Mouse (Mus musculus) kidney, embryonic 16.5 days (tissue): ENCODE measurements around the gene Ola1. TPM values are rescaled to one million over a fixed set of nuclear protein-coding genes. Genes with fewer than 3 reads are reported as not detected.

Experiments used
- ATAC-seq: fragments of 200-750 bp; cut with Nextera tagmentation; 2 replicates; pipeline ENCODE4 v1.8.0; 2017; ENCODE audit warnings: moderate TSS enrichment; ENCODE audit not compliant: low FRiP score, low TSS enrichment
- H3K27ac ChIP-seq: fragments of 300-500 bp; sonication (generic); 2 replicates; pipeline ENCODE4 v1.5.1; 2014; ENCODE audit warnings: low read length
- H3K27me3 ChIP-seq: fragments of 300-500 bp; sonication (generic); 2 replicates; pipeline ENCODE4 v1.6.1; 2014; ENCODE audit warnings: low read length, control low read depth, mixed read lengths; ENCODE audit not compliant: insufficient read depth
- H3K36me3 ChIP-seq: fragments of 300-500 bp; sonication (generic); 2 replicates; pipeline ENCODE4 v1.6.1; 2014; ENCODE audit warnings: low read length, control low read depth, mixed read lengths; ENCODE audit not compliant: insufficient read depth
- H3K4me1 ChIP-seq: fragments of 300-500 bp; sonication (generic); 2 replicates; pipeline ENCODE4 v1.6.1; 2014; ENCODE audit warnings: low read length, control low read depth, mixed read lengths; ENCODE audit not compliant: insufficient read depth
- H3K4me2 ChIP-seq: fragments of 300-500 bp; sonication (generic); replicated peaks from 2 replicates; pipeline ENCODE4 v1.6.1; 2014; ENCODE audit warnings: low read depth, low read length
- H3K4me3 ChIP-seq: fragments of 300-500 bp; sonication (generic); 2 replicates; pipeline ENCODE4 v1.5.1; 2014; ENCODE audit warnings: mild to moderate bottlenecking, low read length
- H3K9ac ChIP-seq: fragments of 300-500 bp; sonication (generic); replicated peaks from 2 replicates; pipeline ENCODE4 v1.6.1; 2014; ENCODE audit warnings: low read length
- H3K9me3 ChIP-seq: fragments of 300-500 bp; sonication (generic); 2 replicates; pipeline ENCODE4 v1.6.1; 2016; ENCODE audit warnings: low read length, control low read depth
- WGBS: fragments of 180-500 bp; shearing (Covaris S2); extraction: QIAGEN DNeasy Blood & Tissue Kit; methylation state at CpG from one replicate; pipeline ENCODE4 v1.1.7; 2014; 5-methylcytosine and 5-hydroxymethylcytosine counted together
- polyA plus RNA-seq: library from polyadenylated mRNA; unstranded; fragments of >200 nt; fragmentation: Nextera tagmentation; extraction: Ambion mirVana; gene quantifications from 2 replicates; pipeline ENCODE4 v1.2.1, GENCODE M21; 2015

Ola1 gene
- 79.4 and 89.1 TPM in 2 replicates for polyA plus RNA-seq

GRCm38 (mm10) chr2:73218913-73219312, at the start of gene Ola1:
TSS of gene Ola1 (minus strand) at chr2:73218924.
- Histone ChIP-seq H3K36me3 (no peaks in the 10 kb centered on the region), H3K27me3 (no peaks in the 10 kb centered on the region), H3K27ac (no peak within 1 kb of the TSS), H3K9ac (no peak within 1 kb of the TSS), H3K4me1 (0 out of 2 replicates have a peak, but pooled peaks cover 2% of the 10 kb centered on the region), H3K9me3 (0 out of 2 replicates have a peak, but pooled peaks cover 2% of the 10 kb centered on the region), H3K4me3 (no peak within 1 kb of the TSS), H3K4me2 (no peak within 1 kb of the TSS)
- WGBS = 49% methylated on average over 5 of the region's 5 CpGs
- no peak for ATAC-seq

- Histone ChIP-seq H3K4me1 (peaks cover 37% of the 10 kb centered on the region), H3K9me3 (no peaks in the 10 kb centered on the region), H3K9ac (no peak overlapping the region), H3K36me3 (no peaks in the 10 kb centered on the region), H3K27ac (no peak overlapping the region), H3K27me3 (peaks cover 90% of the 10 kb centered on the region), H3K4me2 (no peak overlapping the region), H3K4me3 (no peak overlapping the region)
- ATAC-seq = no peak
- under 1% methylated on average over 12 of the region's 12 CpGs for WGBS
Measured at GRCm38 (mm10) chr2:73268281-73268680, 49.6 kb upstream of the Ola1 start.

- WGBS = 8% methylated on average over 4 of the region's 4 CpGs
- ATAC-seq = no peak
Measured at GRCm38 (mm10) chr2:73267818-73268217, 49.1 kb upstream of the Ola1 start.

GRCm38 (mm10) chr2:73267231-73267630, 48.5 kb upstream of the Ola1 start:
- ATAC-seq = no peak
- Histone ChIP-seq H3K9ac (no peak overlapping the region), H3K4me2 (no peak overlapping the region), H3K27ac (no peak overlapping the region), H3K27me3 (peaks cover 90% of the 10 kb centered on the region), H3K9me3 (no peaks in the 10 kb centered on the region), H3K36me3 (no peaks in the 10 kb centered on the region), H3K4me3 (no peak overlapping the region), H3K4me1 (peaks cover 27% of the 10 kb centered on the region)
- WGBS = 19% methylated on average over 3 of the region's 3 CpGs

More at GRCm38 (mm10) chr2:73267818-73268217, 49.1 kb upstream of the Ola1 start:
- peaks cover 90% of the 10 kb centered on the region for H3K27me3 ChIP-seq
- peaks cover 33% of the 10 kb centered on the region for H3K4me1 ChIP-seq
- H3K27ac ChIP-seq = no peak overlapping the region
- H3K36me3 ChIP-seq = no peaks in the 10 kb centered on the region
- no peaks in the 10 kb centered on the region for H3K9me3 ChIP-seq
- H3K4me2 ChIP-seq = no peak overlapping the region
- no peak overlapping the region for H3K4me3 ChIP-seq
- no peak overlapping the region for H3K9ac ChIP-seq

- Histone ChIP-seq H3K4me2 (no peak overlapping the region), H3K27ac (no peak overlapping the region), H3K4me1 (peaks cover 22% of the 10 kb centered on the region), H3K9ac (no peak overlapping the region), H3K36me3 (no peaks in the 10 kb centered on the region), H3K9me3 (no peaks in the 10 kb centered on the region), H3K4me3 (no peak overlapping the region), H3K27me3 (peaks cover 92% of the 10 kb centered on the region)
- ATAC-seq = no peak
- 37% methylated on average over 1 of the region's 1 CpGs for WGBS
Measured at GRCm38 (mm10) chr2:73266623-73267022, 47.9 kb upstream of the Ola1 start.

- no peak overlapping the region for H3K9ac ChIP-seq
- no peak overlapping the region for H3K4me2 ChIP-seq
- H3K27ac ChIP-seq = no peak overlapping the region
- peaks cover 86% of the 10 kb centered on the region for H3K27me3 ChIP-seq
- ATAC-seq = no peak
- H3K4me1 ChIP-seq = peaks cover 16% of the 10 kb centered on the region
- H3K9me3 ChIP-seq = no peaks in the 10 kb centered on the region
- H3K36me3 ChIP-seq = no peaks in the 10 kb centered on the region
- WGBS = 3% methylated on average over 5 of the region's 5 CpGs
- no peak overlapping the region for H3K4me3 ChIP-seq
Measured at GRCm38 (mm10) chr2:73266011-73266410, 47.3 kb upstream of the Ola1 start.

GRCm38 (mm10) chr2:73264611-73265195, 46.0 kb upstream of the Ola1 start:
- Histone ChIP-seq H3K9ac (no peak overlapping the region), H3K4me2 (peak overlapping the region; percentile 82), H3K27ac (no peak overlapping the region), H3K4me3 (peak overlapping the region; percentile 53), H3K9me3 (no peaks in the 10 kb centered on the region), H3K27me3 (peaks cover 73% of the 10 kb centered on the region), H3K4me1 (peaks cover 14% of the 10 kb centered on the region), H3K36me3 (no peaks in the 10 kb centered on the region)
- ATAC-seq = no peak
- WGBS = 6% methylated on average over 11 of the region's 11 CpGs

- H3K9ac ChIP-seq = peak overlapping the region; percentile 61
- H3K27ac ChIP-seq = no peak overlapping the region
- H3K27me3 ChIP-seq = peaks cover 71% of the 10 kb centered on the region
Measured at GRCm38 (mm10) chr2:73263794-73264610, 45.3 kb upstream of the Ola1 start.

GRCm38 (mm10) chr2:73263172-73263765, 44.5 kb upstream of the Ola1 start:
- Histone ChIP-seq H3K4me1 (peaks cover 14% of the 10 kb centered on the region), H3K4me3 (peak overlapping the region; percentile 53), H3K27me3 (peaks cover 65% of the 10 kb centered on the region), H3K27ac (no peak overlapping the region), H3K9ac (peak overlapping the region; percentile 61), H3K9me3 (no peaks in the 10 kb centered on the region), H3K4me2 (peak overlapping the region; percentile 82), H3K36me3 (no peaks in the 10 kb centered on the region)
- no peak for ATAC-seq
- WGBS = 9% methylated on average over 16 of the region's 16 CpGs

More at GRCm38 (mm10) chr2:73263794-73264610, 45.3 kb upstream of the Ola1 start:
- ATAC-seq = peak; percentile 59; the same call in 1 of the 2 replicates
- 1% methylated on average over 38 of the region's 38 CpGs for WGBS
- no peaks in the 10 kb centered on the region for H3K36me3 ChIP-seq
- peak overlapping the region; percentile 53 for H3K4me3 ChIP-seq
- H3K4me2 ChIP-seq = peak overlapping the region; percentile 82
- peaks cover 14% of the 10 kb centered on the region for H3K4me1 ChIP-seq
- H3K9me3 ChIP-seq = no peaks in the 10 kb centered on the region
